Mouse (Mus musculus) gonadal fat pad, adult 2 months (tissue): ENCODE data around the gene Serinc4. TPM values are rescaled to one million over a fixed set of nuclear protein-coding genes. Genes with fewer than 3 reads are reported as not detected.
"Not testable (repeated sequence)": the region's sequence is repeated elsewhere in the genome, so short reads cannot be mapped to it uniquely, and the experiment has no call there.

ENCODE experiments used
- DNase-seq: peaks from one replicate; pipeline ENCODE4 v3.0.0-alpha.2; 2012; ENCODE audit warnings: low read depth
- polyA plus RNA-seq: library from polyadenylated mRNA; depleted of rRNA; stranded (reverse); fragments of >200 nt; gene quantifications from 2 replicates; pipeline ENCODE4 v1.2.3, GENCODE M21; 2012; rRNA removed

Gene Serinc4
- polyA plus RNA-seq = 1.1 and 1.2 TPM in 2 replicates

DNA sequence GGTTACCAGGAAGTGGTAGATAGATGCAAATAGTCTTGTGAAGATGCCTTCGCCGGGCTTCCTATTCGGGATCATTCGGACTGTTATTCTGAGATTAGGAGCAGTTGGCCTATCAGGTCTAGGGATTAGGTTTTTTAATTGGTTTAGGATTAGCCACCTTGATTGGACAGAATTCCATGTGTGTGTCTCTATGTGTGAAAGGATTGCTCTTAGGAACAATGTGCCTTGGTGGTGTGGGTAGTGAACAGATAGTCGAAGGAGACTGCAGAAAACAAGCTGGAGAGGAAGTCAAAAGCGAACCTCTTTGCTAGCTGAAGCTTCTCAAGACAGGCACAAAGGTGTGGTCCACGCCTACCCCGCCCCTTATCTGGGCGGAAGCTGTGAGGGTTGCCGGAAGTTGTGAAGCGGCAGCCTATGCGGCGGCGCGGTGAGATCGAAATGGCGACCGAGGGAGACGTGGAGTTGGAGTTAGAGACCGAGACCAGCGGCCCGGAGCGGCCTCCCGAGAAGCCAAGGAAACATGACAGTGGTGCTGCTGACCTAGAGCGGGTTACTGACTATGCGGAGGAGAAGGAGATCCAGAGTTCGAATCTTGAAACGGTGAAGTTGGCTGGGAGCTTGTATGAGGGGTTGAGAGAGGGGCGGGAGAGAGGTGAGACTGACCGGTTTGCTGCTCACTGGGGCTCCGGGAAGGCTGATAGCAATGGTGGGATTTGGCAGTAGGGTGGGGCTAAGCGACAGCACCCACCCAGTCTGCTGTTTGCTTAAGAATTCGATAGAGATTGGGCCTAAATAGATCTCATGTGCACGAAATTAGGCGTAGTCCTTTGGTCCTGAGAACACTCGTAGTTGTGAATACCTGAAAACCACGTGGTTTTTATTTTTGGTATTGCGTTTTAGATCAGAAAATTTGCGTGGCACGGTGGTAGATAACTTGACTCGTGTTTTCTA is at the start of gene Serinc4:
Gene Serinc4 (minus strand): TSS at position 90 of the 951 bp plus-strand sequence.
- no peak for DNase-seq

- DNase-seq = not testable (repeated sequence)
Measured at GRCm38 (mm10) chr2:121501550-121501949, 45.0 kb upstream of the Serinc4 start.

DNA sequence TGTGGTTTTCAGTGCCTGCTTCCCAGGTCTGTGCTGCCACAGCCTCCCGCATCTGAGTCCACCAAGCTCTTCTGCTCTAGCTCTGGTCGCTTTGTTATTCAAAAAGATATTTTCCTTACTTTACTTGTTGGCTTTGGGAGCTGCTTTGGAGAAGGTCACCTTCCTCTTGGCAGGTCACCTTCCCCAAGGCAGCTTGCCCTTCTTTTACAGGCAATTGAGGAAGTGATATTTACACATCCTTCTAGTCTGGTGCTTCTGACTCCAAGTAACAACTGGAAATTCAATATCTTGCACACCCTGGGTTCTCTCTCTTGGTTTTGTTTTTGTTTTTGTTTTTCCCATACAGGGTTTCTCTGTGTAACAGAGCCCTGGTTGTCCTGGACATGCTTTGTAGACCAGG is 27.8 kb upstream of the Serinc4 start:
- DNase-seq = not testable (repeated sequence)

GRCm38 (mm10) chr2:121483576-121483975 is 27.0 kb upstream of the Serinc4 start:
- no peak for DNase-seq

- not testable (repeated sequence) for DNase-seq
Measured at GRCm38 (mm10) chr2:121480916-121481315, 24.3 kb upstream of the Serinc4 start.

DNA sequence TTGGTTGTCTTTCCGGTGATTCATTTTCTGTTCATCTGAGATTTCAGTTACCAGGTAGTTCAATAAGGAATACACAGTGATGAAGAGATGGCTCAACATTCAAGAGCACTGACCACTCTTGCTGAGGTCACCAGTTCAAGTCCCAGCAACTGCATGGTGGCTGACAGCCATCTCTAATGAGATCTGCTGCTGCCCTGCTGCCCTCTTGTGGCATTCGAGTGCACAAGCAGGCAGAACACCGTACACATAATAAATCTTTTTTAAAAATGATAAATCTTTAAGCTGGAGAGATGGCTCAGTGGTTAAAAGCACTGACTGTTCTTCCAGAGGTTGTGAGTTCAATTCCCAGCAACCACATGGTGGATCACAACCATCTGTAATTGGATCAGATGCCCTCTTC is 23.9 kb upstream of the Serinc4 start:
- no peak for DNase-seq

DNA sequence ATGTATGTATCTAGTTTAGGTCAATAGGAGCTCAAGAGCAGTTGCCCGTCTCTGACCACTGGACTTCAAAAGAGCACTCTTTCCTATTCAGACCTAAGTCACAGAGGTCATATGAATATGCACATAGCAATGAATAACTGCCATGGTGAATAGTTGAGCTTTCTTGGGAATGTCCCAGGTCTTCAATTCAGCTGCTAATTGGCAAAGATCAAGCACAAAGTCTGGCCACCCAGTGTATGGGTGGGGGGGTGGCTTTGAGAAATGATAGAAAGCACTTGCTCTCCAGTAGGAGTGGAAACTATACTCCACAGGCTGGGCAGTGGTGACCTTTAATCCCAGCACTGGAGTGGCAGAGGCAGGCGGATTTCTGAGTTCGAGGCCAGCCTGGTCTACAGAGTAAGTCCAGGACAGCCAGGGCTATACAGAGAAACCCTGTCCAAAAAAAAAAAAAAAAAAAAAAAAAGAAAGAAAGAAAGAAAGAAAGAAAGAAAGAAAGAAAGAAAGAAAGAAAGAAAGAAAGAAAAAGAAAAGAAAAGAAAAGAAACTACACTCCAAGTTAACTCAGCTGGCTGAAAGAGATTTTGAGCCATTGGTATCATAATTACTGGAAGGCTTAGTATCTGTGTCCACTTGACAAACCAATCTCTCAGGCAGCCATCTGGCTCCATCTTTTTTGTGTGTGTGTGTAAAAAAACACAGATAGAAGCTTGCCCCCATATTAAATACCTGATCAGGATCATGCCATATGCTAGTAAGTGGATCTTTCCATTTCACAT is 21.1 kb upstream of the Serinc4 start:
- DNase-seq = no peak

DNA sequence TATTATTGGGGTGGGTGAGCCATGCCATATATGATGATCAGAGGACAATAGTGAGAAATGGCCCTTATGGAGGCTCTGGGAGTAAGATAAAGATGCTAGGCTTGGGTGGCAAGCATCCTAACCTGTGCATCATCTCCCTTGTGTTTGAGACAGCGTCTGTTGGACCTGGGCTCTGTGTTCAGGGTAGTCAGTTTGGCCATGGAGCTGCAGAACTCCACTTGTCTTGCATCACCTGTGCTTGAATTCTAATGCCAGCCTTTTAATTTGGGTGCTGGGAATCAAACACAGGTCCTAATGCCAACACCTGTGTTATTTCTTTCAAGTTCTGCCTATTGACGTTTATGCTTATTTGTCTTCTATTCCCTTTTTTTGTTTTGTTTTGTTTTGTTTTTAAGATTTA is 18.7 kb upstream of the Serinc4 start:
- not testable (repeated sequence) for DNase-seq

DNA sequence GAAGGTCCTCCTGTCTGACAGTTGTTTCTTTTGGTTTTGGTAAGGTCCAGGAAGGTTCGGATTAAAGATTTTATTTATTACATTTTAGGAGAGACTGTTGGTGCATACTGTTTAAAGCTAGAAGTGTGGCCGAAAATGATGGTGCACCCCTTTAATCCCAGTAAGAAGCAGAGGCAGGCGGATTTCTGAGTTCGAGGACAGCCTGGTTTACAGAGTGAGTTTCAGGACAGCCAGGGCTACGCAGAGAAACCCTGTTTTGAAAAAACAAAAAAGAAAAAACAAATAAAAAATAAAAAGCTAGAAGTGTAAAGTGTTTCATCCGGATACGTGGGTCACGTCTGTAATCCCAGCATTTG is 17.6 kb upstream of the Serinc4 start:
- DNase-seq = no peak

GRCm38 (mm10) chr2:121473301-121474179 is 17.0 kb upstream of the Serinc4 start, which contains the start of gene Mfap1b:
Gene Mfap1b (minus strand): TSS chr2:121474067.
- peak; percentile 61 for DNase-seq

GRCm38 (mm10) chr2:121472783-121473182 is 16.2 kb upstream of the Serinc4 start:
- DNase-seq = not testable (repeated sequence)

- DNase-seq = not testable (repeated sequence)
Measured at GRCm38 (mm10) chr2:121468982-121469381, 12.4 kb upstream of the Serinc4 start.

DNA sequence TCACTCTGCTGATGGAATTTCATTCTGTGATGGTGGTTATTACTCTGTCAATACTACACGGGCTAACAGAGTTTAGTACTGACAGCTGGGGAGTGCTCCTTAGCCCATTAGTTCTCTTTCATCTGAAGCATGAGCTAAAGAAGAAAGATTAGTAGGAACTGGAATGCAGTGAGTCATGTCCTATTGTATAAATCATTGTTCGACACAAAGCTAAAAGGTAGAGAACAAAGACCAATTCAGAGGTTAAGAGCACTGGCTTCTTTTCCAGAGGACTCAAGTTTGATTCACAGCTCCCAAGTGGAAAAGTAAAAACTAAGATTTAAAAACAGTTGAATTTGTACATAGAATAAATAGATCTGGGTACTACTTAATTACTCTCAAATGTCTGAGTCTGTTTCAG is 3.5 kb upstream of the Serinc4 start:
- DNase-seq = no peak

- DNase-seq = no peak
Measured at GRCm38 (mm10) chr2:121455534-121455933, 1.0 kb downstream of the Serinc4 start.

GRCm38 (mm10) chr2:121453917-121454316 is 2.7 kb downstream of the Serinc4 start:
- no peak for DNase-seq

- no peak for DNase-seq
Measured at GRCm38 (mm10) chr2:121452990-121453389, 3.6 kb downstream of the Serinc4 start, which contains the start of gene Hypk. Gene Hypk (plus strand): TSS chr2:121453290.

DNA sequence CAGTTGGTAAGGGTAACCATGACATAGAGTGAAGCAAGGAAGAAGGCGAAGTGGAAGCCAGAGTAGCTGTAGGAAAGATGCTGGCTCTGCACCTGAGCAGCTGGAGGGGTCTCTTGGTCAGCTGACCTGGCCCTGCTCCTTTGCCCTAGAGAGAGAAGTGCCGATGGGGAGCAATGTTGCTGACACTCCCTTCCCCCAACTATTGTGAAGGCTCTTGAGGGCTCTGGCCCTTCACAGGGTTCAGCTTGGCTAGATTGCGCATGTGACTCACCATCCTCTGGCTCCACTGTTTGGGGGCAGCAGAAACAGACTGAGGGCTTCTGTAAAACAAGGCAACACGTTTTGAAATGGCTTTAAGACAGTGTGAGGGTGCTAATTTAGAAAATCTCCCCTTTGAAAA is 4.2 kb downstream of the Serinc4 start:
- DNase-seq = no peak

GRCm38 (mm10) chr2:121450093-121450492 is 6.5 kb downstream of the Serinc4 start:
- no peak for DNase-seq

GRCm38 (mm10) chr2:121449545-121450011 is 7.0 kb downstream of the Serinc4 start:
- no peak for DNase-seq

GRCm38 (mm10) chr2:121448739-121449535 is 7.6 kb downstream of the Serinc4 start, which contains the start of gene Serf2:
Gene Serf2 (plus strand): TSS chr2:121449195.
- DNase-seq = peak; percentile 86
